Mouse (Mus musculus) brain, embryonic 14.5 days (tissue): ENCODE data around the gene Slc34a2.

Experiments
- CTCF ChIP-seq: fragments of 200-500 bp; IDR thresholded peaks from 2 replicates; pipeline ENCODE4 v1.5.1; 2012; ENCODE audit warnings: inconsistent platforms, mild to moderate bottlenecking, moderate library complexity, borderline replicate concordance; ENCODE audit not compliant: insufficient read depth, insufficient read length; ENCODE audit errors: extremely low read depth
- POLR2A ChIP-seq: fragments of 200-500 bp; IDR thresholded peaks from 2 replicates; pipeline ENCODE4 v1.6.1; 2012; ENCODE audit warnings: mild to moderate bottlenecking, inconsistent platforms, borderline replicate concordance; ENCODE audit not compliant: poor library complexity, insufficient read depth, insufficient read length, severe bottlenecking; ENCODE audit errors: extremely low read depth

GRCm38 (mm10) chr5:53114616-53115267 lies 76.9 kb downstream of the Slc34a2 start:
- no peak for TF ChIP-seq POLR2A
- no peak for TF ChIP-seq CTCF
